Mouse (Mus musculus) forebrain, embryonic 16.5 days (tissue): ENCODE results near the gene Hps5. TPM values are rescaled to one million over a fixed set of nuclear protein-coding genes. Genes with fewer than 3 reads are reported as not detected.
"Not testable (repeated sequence)": the region's sequence is repeated elsewhere in the genome, so short reads cannot be mapped to it uniquely, and the experiment has no call there.

Experiments
- ATAC-seq: fragments of 200-750 bp; cut with Nextera tagmentation; 2 replicates; pipeline ENCODE4 v1.8.0; 2017; ENCODE audit warnings: mild to moderate bottlenecking, moderate library complexity
- H3K27ac ChIP-seq: fragments of 300-500 bp; sonication (generic); 2 replicates; pipeline ENCODE4 v1.5.1; 2014; ENCODE audit warnings: low read length, control low read depth
- H3K27me3 ChIP-seq: fragments of 300-500 bp; sonication (generic); replicated peaks from 2 replicates; pipeline ENCODE4 v1.6.1; 2014; ENCODE audit warnings: low read length; ENCODE audit not compliant: control insufficient read depth, insufficient read depth
- H3K36me3 ChIP-seq: fragments of 300-500 bp; sonication (generic); 2 replicates; pipeline ENCODE4 v1.6.1; 2014; ENCODE audit not compliant: control insufficient read depth, insufficient read depth
- H3K4me1 ChIP-seq: fragments of 300-500 bp; sonication (generic); replicated peaks from 2 replicates; pipeline ENCODE4 v1.6.1; 2014; ENCODE audit warnings: low read length; ENCODE audit not compliant: control insufficient read depth, insufficient read depth
- H3K4me2 ChIP-seq: fragments of 300-500 bp; sonication (generic); 2 replicates; pipeline ENCODE4 v1.6.1; 2014; ENCODE audit warnings: mild to moderate bottlenecking, low read length, control low read depth
- H3K4me3 ChIP-seq: fragments of 300-500 bp; sonication (generic); replicated peaks from 2 replicates; pipeline ENCODE4 v1.5.1; 2014; ENCODE audit warnings: mild to moderate bottlenecking, low read length, control low read depth
- H3K9ac ChIP-seq: fragments of 300-500 bp; sonication (generic); replicated peaks from 2 replicates; pipeline ENCODE4 v1.6.1; 2014; ENCODE audit warnings: low read depth, low read length, control low read depth
- H3K9me3 ChIP-seq: fragments of 300-500 bp; sonication (generic); 2 replicates; pipeline ENCODE4 v1.6.1; 2016; ENCODE audit warnings: low read length; ENCODE audit not compliant: control insufficient read depth
- WGBS: fragments of 180-500 bp; shearing (Covaris S2); extraction: QIAGEN DNeasy Blood & Tissue Kit; methylation state at CpG from one replicate; pipeline ENCODE4 v1.1.7; 2014; 5-methylcytosine and 5-hydroxymethylcytosine counted together
- polyA plus RNA-seq: library from polyadenylated mRNA; unstranded; fragments of >200 nt; fragmentation: Nextera tagmentation; extraction: Ambion mirVana; gene quantifications from 2 replicates; pipeline ENCODE4 v1.2.1, GENCODE M21; 2015

Hps5 gene
- polyA plus RNA-seq, 1 experiment from 2014 or later, result 16.9 TPM

DNA sequence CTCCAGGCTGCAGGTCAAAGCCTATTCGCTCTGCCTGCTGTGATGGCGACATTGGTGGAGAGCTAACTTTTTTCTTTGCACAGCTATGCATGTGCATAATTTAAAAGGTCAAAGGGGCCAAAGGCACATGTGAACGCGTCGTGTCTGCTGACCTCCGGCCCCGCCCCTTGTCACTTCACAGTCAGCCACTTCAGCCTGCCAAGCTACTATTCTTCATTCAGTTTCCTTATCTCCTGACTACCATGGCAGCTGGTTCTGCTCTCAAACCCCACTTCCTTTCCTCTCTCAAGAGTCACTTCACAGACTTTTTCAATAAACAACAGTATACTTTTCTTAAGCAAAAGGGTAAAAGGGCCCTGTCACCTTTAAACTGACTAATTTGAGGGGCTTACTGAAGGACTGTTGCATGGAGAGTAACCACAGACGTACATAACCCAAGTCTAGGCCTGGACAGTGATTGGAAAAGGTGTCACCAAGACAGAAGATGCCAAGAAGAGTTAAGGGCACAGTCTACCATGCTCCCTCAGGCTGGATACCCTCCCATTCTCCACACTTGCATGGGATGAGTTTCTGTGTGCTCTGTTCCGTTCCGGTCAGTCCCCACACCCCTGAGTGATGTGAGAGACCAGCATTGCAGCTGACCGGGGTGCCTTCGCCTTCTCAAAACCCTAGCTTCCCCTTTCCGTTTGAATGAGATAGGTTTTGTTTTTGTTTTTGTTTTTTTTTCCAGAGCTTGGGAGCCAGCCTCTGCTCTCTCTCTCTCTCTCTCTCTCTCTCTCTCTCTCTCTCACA, 35.1 kb upstream of the Hps5 start:
- Histone ChIP-seq H3K27ac (no peak overlapping the region), H3K9me3 (no peaks in the 10 kb centered on the region), H3K27me3 (no peaks in the 10 kb centered on the region), H3K4me2 (no peak overlapping the region), H3K4me3 (no peak overlapping the region), H3K4me1 (no peaks in the 10 kb centered on the region), H3K9ac (no peak overlapping the region), H3K36me3 (no peaks in the 10 kb centered on the region)
- 77% methylated on average over 13 of the region's 13 CpGs for WGBS
- ATAC-seq, result no peak

DNA sequence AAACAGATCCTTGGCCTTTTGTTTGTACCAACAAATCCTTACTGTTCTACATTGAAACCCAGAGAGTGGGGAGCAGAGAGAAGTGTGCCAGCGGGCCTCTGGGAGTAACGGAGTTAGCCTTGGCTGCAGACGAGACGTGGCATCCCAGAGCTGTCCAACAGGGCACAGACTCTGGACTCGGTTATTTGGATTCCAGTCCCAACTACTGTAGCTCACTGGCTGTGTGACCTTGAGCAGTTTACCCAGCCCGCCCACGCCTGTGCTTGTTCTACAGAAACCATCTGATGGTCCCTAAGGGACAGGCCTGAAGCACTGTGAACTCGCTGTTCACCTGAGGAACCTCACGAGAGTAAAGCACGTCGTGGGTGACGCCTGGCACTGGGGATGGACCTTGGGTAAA, 34.0 kb upstream of the Hps5 start:
- H3K4me3 ChIP-seq, result no peak overlapping the region
- no peaks in the 10 kb centered on the region for H3K36me3 ChIP-seq
- no peak overlapping the region for H3K4me2 ChIP-seq
- 89% methylated on average over 12 of the region's 12 CpGs for WGBS
- H3K9ac ChIP-seq, result no peak overlapping the region
- no peak overlapping the region for H3K27ac ChIP-seq
- H3K27me3 ChIP-seq, result no peaks in the 10 kb centered on the region
- ATAC-seq, result no peak
- no peaks in the 10 kb centered on the region for H3K9me3 ChIP-seq
- H3K4me1 ChIP-seq, result no peaks in the 10 kb centered on the region

DNA sequence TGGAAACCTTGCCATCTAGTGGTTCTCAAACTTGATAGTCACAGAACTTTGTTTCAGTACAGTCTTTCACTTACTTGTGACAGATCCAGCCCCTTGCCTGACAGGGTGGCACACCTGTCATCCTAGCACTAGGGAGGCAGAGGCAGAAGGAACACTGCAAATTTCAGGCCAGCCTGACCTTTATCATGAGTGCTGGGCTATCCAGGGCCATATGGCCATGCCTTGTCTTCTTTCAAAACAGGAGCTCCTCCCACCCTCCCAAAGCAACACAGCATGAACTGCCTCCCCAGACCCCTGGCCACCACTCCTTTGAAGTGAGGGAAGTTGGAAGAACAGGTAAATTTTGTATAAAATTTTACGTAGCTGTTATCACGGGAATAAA, 31.9 kb upstream of the Hps5 start:
- Histone ChIP-seq H3K9ac (no peak overlapping the region), H3K36me3 (no peaks in the 10 kb centered on the region; the same call in 1 of the 2 replicates), H3K4me2 (no peak overlapping the region), H3K4me1 (no peaks in the 10 kb centered on the region), H3K4me3 (no peak overlapping the region), H3K9me3 (no peaks in the 10 kb centered on the region), H3K27ac (no peak overlapping the region), H3K27me3 (no peaks in the 10 kb centered on the region)
- ATAC-seq, result no peak
- WGBS, result 92% methylated on average over 2 of the region's 2 CpGs

DNA sequence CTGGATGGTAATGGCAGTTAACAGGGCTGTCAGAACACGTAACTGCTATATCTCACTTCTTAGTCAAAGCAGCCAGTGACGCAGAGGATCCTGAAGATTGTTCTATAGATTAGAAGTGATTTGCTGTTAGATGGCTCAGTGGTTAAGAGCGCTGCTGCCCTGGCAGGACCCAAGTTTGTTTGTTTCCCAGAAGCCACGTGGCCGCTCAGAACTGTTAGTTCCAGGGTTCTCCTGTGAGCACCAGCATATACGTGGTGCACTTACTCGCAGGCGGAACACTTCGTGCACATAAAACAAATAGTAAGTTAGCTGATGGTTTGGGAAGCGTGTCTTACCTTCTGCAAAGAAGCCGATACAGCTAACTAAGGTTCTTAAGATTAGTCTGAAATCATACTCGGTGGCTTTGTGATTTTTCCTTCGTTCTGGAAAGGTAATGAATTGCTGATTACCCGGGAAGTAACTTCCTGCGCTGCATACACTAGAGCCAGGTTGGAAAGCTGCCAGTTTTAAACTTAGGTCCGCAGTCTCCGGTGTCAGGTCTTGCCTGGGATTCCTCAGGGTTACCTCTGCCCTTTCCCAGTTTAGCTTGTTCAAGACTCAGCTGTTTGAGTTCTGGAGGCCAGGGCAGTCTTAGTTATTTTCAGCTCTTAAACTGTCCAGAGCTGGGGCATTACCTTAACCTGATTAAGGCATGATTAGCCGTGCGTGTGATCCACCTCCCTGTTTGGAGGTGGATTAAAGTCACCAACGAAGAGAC, 31.4 kb upstream of the Hps5 start:
- ATAC-seq, result no peak
- Histone ChIP-seq H3K9me3 (no peaks in the 10 kb centered on the region), H3K4me2 (no peak overlapping the region), H3K36me3 (no peaks in the 10 kb centered on the region; the same call in 1 of the 2 replicates), H3K4me1 (no peaks in the 10 kb centered on the region), H3K27ac (no peak overlapping the region), H3K27me3 (no peaks in the 10 kb centered on the region), H3K4me3 (no peak overlapping the region), H3K9ac (no peak overlapping the region)
- 76% methylated on average over 20 of the region's 20 CpGs for WGBS

DNA sequence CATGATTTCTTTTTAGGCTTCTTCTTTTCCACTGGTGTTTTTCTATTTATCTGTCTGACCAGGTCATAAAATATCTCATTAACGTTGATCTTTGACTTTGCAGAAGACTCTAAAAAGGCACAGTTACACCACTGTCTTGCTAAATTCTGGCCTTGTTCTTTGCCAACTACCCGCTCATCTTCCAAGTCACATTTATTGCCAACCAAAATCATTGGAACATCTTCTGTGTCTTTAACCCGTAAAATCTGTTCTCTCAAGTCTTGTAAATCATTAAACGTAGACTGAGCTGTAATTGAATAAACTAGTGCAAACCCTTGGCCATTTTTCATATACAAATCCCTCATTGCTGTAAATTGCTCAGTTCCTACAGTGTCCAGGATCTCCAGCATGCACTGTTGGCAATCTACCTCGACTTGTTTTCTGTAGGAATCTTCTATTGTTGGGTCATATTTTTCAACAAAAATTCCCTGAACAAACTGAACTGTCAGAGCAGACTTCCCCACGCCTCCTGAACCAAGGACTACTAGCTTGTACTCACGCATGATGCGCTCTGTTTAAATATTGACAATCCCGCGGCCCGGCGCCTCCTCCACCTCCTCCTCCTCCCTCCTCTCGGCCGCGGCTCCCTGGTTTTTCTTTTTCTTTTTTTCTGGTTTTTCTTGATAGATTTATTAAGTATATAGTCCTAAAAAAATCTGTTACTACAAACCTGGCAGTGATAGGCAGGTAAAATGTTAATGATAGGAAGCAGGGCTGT, 25.2 kb upstream of the Hps5 start:
- not testable (repeated sequence) for H3K9me3 ChIP-seq, H3K4me1 ChIP-seq, H3K4me3 ChIP-seq, H3K9ac ChIP-seq, H3K27ac ChIP-seq, H3K4me2 ChIP-seq, H3K27me3 ChIP-seq, ATAC-seq
- peaks cover 19% of the 10 kb centered on the region for H3K36me3 ChIP-seq
- 87% methylated on average over 15 of the region's 15 CpGs for WGBS

DNA sequence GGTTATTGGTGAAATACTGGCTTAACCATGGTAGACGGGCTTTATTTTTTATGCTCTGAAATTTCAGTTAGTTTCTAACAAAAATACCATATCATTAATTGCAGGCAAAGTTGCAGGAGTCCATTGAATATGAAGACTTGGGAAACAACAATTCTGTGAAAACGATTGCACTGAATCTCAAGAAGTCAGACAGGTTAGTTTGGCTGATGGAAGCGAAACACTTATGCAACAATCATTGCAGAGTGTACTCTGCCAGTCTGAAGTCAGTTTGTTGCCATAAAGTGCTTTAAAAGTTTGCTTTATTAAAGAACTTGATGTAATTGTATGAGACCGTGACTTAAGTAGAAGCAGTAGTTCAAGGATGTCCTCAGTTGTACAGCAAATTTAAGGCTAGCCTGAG, 18.1 kb upstream of the Hps5 start:
- H3K36me3 ChIP-seq, result peaks cover 42% of the 10 kb centered on the region
- H3K4me1 ChIP-seq, result no peaks in the 10 kb centered on the region
- H3K9me3 ChIP-seq, result no peaks in the 10 kb centered on the region
- no peaks in the 10 kb centered on the region for H3K27me3 ChIP-seq
- H3K27ac ChIP-seq, result no peak overlapping the region
- WGBS, result 94% methylated on average over 4 of the region's 4 CpGs
- H3K4me3 ChIP-seq, result no peak overlapping the region
- H3K4me2 ChIP-seq, result no peak overlapping the region
- ATAC-seq, result no peak
- no peak overlapping the region for H3K9ac ChIP-seq

DNA sequence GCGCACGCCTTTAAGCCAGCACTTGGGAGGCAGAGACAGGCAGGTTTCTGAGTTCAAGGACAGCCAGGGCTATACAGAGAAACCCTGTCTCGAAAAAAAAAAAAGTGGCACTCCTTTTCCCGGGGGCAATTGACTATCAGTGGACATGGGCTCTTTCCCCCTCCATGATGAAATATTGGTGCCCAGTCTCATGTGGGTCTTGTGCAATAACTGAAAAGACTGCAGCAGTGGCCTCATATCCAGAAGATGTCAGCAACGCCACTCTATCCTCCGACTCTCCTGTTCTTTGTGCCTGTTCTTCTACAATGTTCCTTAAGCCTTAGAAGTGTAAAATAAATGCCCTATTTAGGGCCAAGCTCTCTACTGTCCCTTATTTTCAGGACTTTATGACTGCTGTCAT, 14.5 kb upstream of the Hps5 start:
- no peaks in the 10 kb centered on the region for H3K27me3 ChIP-seq
- no peaks in the 10 kb centered on the region for H3K9me3 ChIP-seq
- WGBS, result 96% methylated on average over 6 of the region's 6 CpGs
- no peak for ATAC-seq
- H3K4me3 ChIP-seq, result no peak overlapping the region
- no peak overlapping the region for H3K27ac ChIP-seq
- H3K9ac ChIP-seq, result no peak overlapping the region
- H3K36me3 ChIP-seq, result peaks cover 29% of the 10 kb centered on the region
- no peak overlapping the region for H3K4me2 ChIP-seq
- H3K4me1 ChIP-seq, result no peaks in the 10 kb centered on the region

DNA sequence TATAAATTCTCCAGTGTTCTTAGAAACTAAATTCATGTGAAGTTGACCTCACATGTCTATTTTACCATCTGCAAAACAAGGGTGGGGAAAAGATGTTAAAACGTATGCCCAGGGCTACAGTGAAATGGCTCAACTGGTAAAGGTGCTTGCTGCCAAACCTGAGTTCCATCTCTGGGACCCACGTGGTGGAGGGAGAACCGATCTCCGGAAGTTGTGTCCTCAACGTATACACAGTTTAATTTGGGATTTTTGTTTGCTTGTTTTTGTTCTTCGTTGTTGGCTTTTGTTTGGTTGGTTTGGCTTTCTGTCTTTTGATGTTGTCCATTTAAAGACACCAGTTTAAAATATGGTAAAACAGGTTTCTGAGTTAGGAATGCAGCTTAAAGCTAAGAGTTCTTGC, 915 bp upstream of the Hps5 start:
- H3K4me2 ChIP-seq, result peak overlapping the region; percentile 70
- no peak for ATAC-seq
- 66% methylated on average over 6 of the region's 6 CpGs for WGBS
- peaks cover 20% of the 10 kb centered on the region for H3K4me1 ChIP-seq
- H3K9ac ChIP-seq, result peak overlapping the region; percentile 87
- no peaks in the 10 kb centered on the region for H3K27me3 ChIP-seq
- H3K36me3 ChIP-seq, result no peaks in the 10 kb centered on the region; the same call in 1 of the 2 replicates
- H3K9me3 ChIP-seq, result no peaks in the 10 kb centered on the region
- no peak overlapping the region for H3K27ac ChIP-seq
- peak overlapping the region; percentile 95 for H3K4me3 ChIP-seq

DNA sequence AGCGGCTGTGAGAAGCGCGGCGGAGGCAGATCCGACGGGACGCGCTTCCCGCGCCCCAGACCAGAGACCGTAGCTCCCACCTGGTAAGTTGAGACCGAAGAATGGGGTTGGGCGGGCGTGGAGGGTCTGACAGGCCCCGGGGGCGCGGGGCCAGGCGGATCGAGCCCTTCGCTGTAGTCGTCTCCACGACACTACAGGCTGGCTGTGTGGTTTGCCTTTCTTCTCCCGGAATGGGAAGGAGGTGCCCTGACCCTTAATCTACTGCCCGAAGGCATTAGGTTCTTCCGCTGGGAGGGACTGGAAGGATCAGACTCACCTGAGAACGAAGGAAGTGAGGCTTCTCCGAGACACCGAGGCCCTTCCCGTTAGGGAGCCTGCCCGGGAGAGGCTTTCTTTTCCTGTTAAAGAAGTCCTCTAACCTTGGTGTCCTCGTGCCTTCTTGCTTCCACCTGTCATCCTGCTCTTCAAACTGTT, 379 bp upstream of the Hps5 start:
- H3K27me3 ChIP-seq, result no peaks in the 10 kb centered on the region
- H3K9ac ChIP-seq, result peak overlapping the region; percentile 87
- peak overlapping the region; percentile 95 for H3K4me3 ChIP-seq
- H3K4me2 ChIP-seq, result peak overlapping the region; percentile 70
- H3K36me3 ChIP-seq, result no peaks in the 10 kb centered on the region; the same call in 1 of the 2 replicates
- under 1% methylated on average over 31 of the region's 31 CpGs for WGBS
- ATAC-seq, result no peak; the same call in 1 of the 2 replicates
- H3K27ac ChIP-seq, result peak overlapping the region; percentile 86
- peaks cover 20% of the 10 kb centered on the region for H3K4me1 ChIP-seq
- no peaks in the 10 kb centered on the region for H3K9me3 ChIP-seq
